Mouse (Mus musculus) hindbrain, embryonic 14.5 days (tissue): ENCODE measurements around the gene Srgn. TPM values are rescaled to one million over a fixed set of nuclear protein-coding genes. Genes with fewer than 3 reads are reported as not detected.
"Not testable (repeated sequence)": the region's sequence is repeated elsewhere in the genome, so short reads cannot be mapped to it uniquely, and the experiment has no call there.

Experiments
- ATAC-seq: fragments of 200-750 bp; cut with Nextera tagmentation; 2 replicates; pipeline ENCODE4 v1.8.0; 2017; ENCODE audit warnings: moderate number of reproducible peaks, mild to moderate bottlenecking, moderate TSS enrichment, moderate library complexity; ENCODE audit not compliant: low FRiP score
- DNase-seq: peaks from one replicate; pipeline ENCODE4 v3.0.0-alpha.2; 2015; ENCODE audit warnings: low spot score
- H3K27ac ChIP-seq: fragments of 300-500 bp; sonication (generic); 2 replicates; pipeline ENCODE4 v1.5.1; 2014; ENCODE audit warnings: mild to moderate bottlenecking, moderate library complexity
- H3K27me3 ChIP-seq: fragments of 300-500 bp; sonication (generic); 2 replicates; pipeline ENCODE4 v1.6.1; 2014; ENCODE audit warnings: mild to moderate bottlenecking, low read length, mixed read lengths; ENCODE audit not compliant: control insufficient read depth, insufficient read depth
- H3K36me3 ChIP-seq: fragments of 300-500 bp; sonication (generic); replicated peaks from 2 replicates; pipeline ENCODE4 v1.6.1; 2014; ENCODE audit not compliant: control insufficient read depth, insufficient read depth
- H3K4me1 ChIP-seq: fragments of 300-500 bp; sonication (generic); replicated peaks from 2 replicates; pipeline ENCODE4 v1.6.1; 2014; ENCODE audit warnings: antibody characterized with exemption, low read length, mixed read lengths; ENCODE audit not compliant: control insufficient read depth, insufficient read depth
- H3K4me2 ChIP-seq: fragments of 300-500 bp; sonication (generic); replicated peaks from 2 replicates; pipeline ENCODE4 v1.6.1; 2014; ENCODE audit warnings: mild to moderate bottlenecking, moderate library complexity
- H3K4me3 ChIP-seq: fragments of 300-500 bp; sonication (generic); replicated peaks from 2 replicates; pipeline ENCODE4 v1.5.1; 2014; ENCODE audit warnings: mild to moderate bottlenecking, low read length
- H3K9ac ChIP-seq: fragments of 300-500 bp; sonication (generic); 2 replicates; pipeline ENCODE4 v1.6.1; 2014
- H3K9me3 ChIP-seq: fragments of 300-500 bp; sonication (generic); 2 replicates; pipeline ENCODE4 v1.6.1; 2016; ENCODE audit warnings: low read length; ENCODE audit not compliant: control insufficient read depth
- WGBS: fragments of 180-500 bp; shearing (Covaris S2); extraction: QIAGEN DNeasy Blood & Tissue Kit; methylation state at CpG from one replicate; pipeline ENCODE4 v1.1.7; 2014; 5-methylcytosine and 5-hydroxymethylcytosine counted together
- polyA plus RNA-seq: library from polyadenylated mRNA; unstranded; fragments of >200 nt; fragmentation: Nextera tagmentation; extraction: Ambion mirVana; gene quantifications from 2 replicates; pipeline ENCODE4 v1.2.1, GENCODE M21; 2014

Srgn gene
- polyA plus RNA-seq, 1 experiment from 2014 or later, result 11.5 TPM

DNA sequence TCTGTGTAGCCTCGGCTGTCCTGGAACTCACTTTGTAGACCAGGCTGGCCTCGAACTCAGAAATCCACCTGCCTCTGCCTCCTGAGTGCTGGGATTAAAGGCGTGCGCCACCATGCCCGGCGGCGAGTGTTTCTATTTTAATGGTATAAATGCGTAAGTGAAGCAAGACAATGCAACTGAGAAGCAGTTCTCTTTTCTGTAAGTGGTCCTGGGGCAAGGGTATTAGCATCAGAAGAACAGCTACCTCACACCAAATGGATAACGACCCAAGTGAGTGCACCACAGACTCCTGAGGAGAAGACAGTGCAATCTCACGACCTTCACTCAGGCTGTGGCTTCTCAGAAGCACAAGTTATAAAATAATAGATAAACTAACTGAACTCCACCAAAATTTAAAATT, 52.3 kb downstream of the Srgn start:
- Histone ChIP-seq H3K4me2 (no peak overlapping the region), H3K4me1 (no peaks in the 10 kb centered on the region; the same call in 1 of the 2 replicates), H3K36me3 (peaks cover 10% of the 10 kb centered on the region), H3K9ac (no peak overlapping the region), H3K27ac (no peak overlapping the region), H3K27me3 (no peaks in the 10 kb centered on the region), H3K9me3 (no peaks in the 10 kb centered on the region), H3K4me3 (no peak overlapping the region)
- DNase-seq (no peak), ATAC-seq (no peak)
- WGBS, result 95% methylated on average over 10 of the region's 10 CpGs

- DNase-seq (no peak), ATAC-seq (no peak)
- Histone ChIP-seq H3K4me1 (no peaks in the 10 kb centered on the region; the same call in 1 of the 2 replicates), H3K4me3 (no peak overlapping the region), H3K4me2 (no peak overlapping the region), H3K9ac (no peak overlapping the region), H3K27ac (no peak overlapping the region), H3K9me3 (no peaks in the 10 kb centered on the region), H3K36me3 (peaks cover 28% of the 10 kb centered on the region; the same call in 1 of the 2 replicates), H3K27me3 (no peaks in the 10 kb centered on the region)
- 54% methylated on average over 5 of the region's 5 CpGs for WGBS
Measured at GRCm38 (mm10) chr10:62471105-62471504, 56.1 kb downstream of the Srgn start.

GRCm38 (mm10) chr10:62469736-62470135, 57.5 kb downstream of the Srgn start:
- H3K4me2 ChIP-seq, result no peak overlapping the region
- no peak overlapping the region for H3K9ac ChIP-seq
- no peak overlapping the region for H3K4me3 ChIP-seq
- no peaks in the 10 kb centered on the region for H3K9me3 ChIP-seq
- no peaks in the 10 kb centered on the region for H3K27me3 ChIP-seq
- 96% methylated on average over 4 of the region's 4 CpGs for WGBS
- ATAC-seq (no peak), DNase-seq (no peak)
- peaks cover 26% of the 10 kb centered on the region; the same call in 1 of the 2 replicates for H3K36me3 ChIP-seq
- H3K27ac ChIP-seq, result no peak overlapping the region
- H3K4me1 ChIP-seq, result no peaks in the 10 kb centered on the region; the same call in 1 of the 2 replicates

- H3K4me1 ChIP-seq, result no peaks in the 10 kb centered on the region
- no peak overlapping the region for H3K27ac ChIP-seq
- H3K9me3 ChIP-seq, result no peaks in the 10 kb centered on the region
- no peak overlapping the region for H3K4me3 ChIP-seq
- H3K27me3 ChIP-seq, result no peaks in the 10 kb centered on the region
- no peak overlapping the region for H3K4me2 ChIP-seq
- no peak for ATAC-seq
- no peak overlapping the region for H3K9ac ChIP-seq
- H3K36me3 ChIP-seq, result peaks cover 56% of the 10 kb centered on the region
- no peak for DNase-seq
Measured at GRCm38 (mm10) chr10:62461321-62461720, 65.9 kb downstream of the Srgn start.

- not testable (repeated sequence) for H3K27me3 ChIP-seq, H3K27ac ChIP-seq, H3K4me3 ChIP-seq, H3K4me2 ChIP-seq, ATAC-seq, DNase-seq, H3K9ac ChIP-seq, H3K9me3 ChIP-seq
- WGBS, result 75% methylated on average over 11 of the region's 11 CpGs
- H3K36me3 ChIP-seq, result peaks cover 36% of the 10 kb centered on the region
- H3K4me1 ChIP-seq, result peaks cover 18% of the 10 kb centered on the region
Measured at GRCm38 (mm10) chr10:62452001-62452400, 75.2 kb downstream of the Srgn start.

GRCm38 (mm10) chr10:62450280-62450640, 77.0 kb downstream of the Srgn start:
- Histone ChIP-seq H3K27ac (peak overlapping the region; percentile 87), H3K27me3 (no peaks in the 10 kb centered on the region), H3K9me3 (no peaks in the 10 kb centered on the region), H3K36me3 (peaks cover 37% of the 10 kb centered on the region), H3K4me3 (peak overlapping the region; percentile 85), H3K4me2 (peak overlapping the region; percentile 69), H3K4me1 (peaks cover 18% of the 10 kb centered on the region), H3K9ac (peak overlapping the region; percentile 92)
- DNase-seq, result no peak
- 41% methylated on average over 18 of the region's 18 CpGs for WGBS
- ATAC-seq, result no peak

DNA sequence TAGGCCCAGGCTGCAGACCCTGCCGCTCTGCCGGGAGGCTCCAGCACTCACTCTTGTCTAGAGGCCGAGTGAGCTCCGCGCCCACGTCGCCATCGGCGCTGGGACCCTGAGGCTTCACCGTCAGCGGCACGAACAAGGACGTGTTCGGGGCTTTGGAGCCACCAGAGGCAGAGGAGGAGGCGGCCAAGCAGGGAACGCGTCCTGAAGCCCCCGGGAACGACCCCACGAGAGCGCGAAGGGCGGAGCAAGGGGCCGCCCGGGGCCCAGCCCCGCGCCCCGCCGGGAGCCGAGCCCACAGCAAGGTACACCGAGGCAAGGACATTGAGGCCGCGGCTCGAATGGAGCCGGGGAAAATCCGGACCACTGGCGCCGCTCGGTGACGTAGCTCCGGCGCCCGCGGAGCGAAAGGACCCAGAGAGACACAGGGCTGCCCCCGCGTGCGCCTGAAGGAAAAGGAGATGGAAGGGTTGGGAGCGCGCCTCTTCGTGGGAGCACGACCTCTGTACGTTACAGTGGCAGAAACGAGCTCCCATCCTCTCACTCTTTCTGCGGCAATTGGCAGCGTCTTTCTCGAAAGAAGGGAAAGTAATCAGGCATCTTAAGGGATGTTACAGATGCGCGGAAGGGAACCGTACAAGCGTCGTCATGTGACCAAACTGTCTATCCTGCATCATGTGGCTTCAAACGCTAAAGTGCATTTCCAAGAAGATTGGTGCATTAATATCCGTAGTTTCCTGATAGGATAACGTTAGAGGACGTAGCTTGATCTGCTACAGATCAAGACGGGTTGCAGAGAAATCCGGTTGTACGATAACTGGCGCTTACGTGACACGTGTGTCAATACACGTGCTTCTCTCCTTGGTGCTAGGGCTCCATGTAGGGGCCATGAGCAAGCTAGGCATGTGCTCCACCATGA, 77.6 kb downstream of the Srgn start, which contains the start of the genes 4930507D05Rik and Supv3l1:
Gene 4930507D05Rik (plus strand): TSS at position 126 of the 916 bp plus-strand sequence.
Gene Supv3l1 (minus strand): TSS at position 375 of the 916 bp plus-strand sequence.
- Histone ChIP-seq H3K36me3 (peaks cover 38% of the 10 kb centered on the region), H3K9ac (peak within 1 kb of the TSS; percentile 92), H3K27ac (peak within 1 kb of the TSS; percentile 87), H3K4me1 (peaks cover 18% of the 10 kb centered on the region), H3K4me2 (peak within 1 kb of the TSS; percentile 69), H3K4me3 (peak within 1 kb of the TSS; percentile 85), H3K9me3 (no peaks in the 10 kb centered on the region), H3K27me3 (no peaks in the 10 kb centered on the region)
- WGBS, result under 1% methylated on average over 73 of the region's 73 CpGs
- DNase-seq (peak; percentile 94), ATAC-seq (peak; percentile 93)

Other genes with a start within 250 kb of the Srgn start
- 89.9 and 105 TPM in 2 replicates for gene Hk1, start 147.5 kb downstream of the Srgn start, polyA plus RNA-seq
- gene Hkdc1, start 105.0 kb downstream of the Srgn start, polyA plus RNA-seq, result 0.34 and 0.59 TPM in 2 replicates
- gene 4930507D05Rik, start 78.0 kb downstream of the Srgn start, polyA plus RNA-seq, result 1.3 and 1.8 TPM in 2 replicates
- 18.8 and 20.5 TPM in 2 replicates for gene Supv3l1, start 77.7 kb downstream of the Srgn start, polyA plus RNA-seq
- gene Vps26a, start 40.6 kb downstream of the Srgn start, polyA plus RNA-seq, result 60.3 and 65.7 TPM in 2 replicates
- 90.4 and 96.8 TPM in 2 replicates for gene Kif1bp, start 51.0 kb upstream of the Srgn start, polyA plus RNA-seq
- 15.9 and 17.8 TPM in 2 replicates for gene Ddx21, start 74.8 kb upstream of the Srgn start, polyA plus RNA-seq
- gene Ddx50, start 123.8 kb upstream of the Srgn start, polyA plus RNA-seq, result 87.5 and 90.1 TPM in 2 replicates
- gene Stox1, start 198.7 kb upstream of the Srgn start, polyA plus RNA-seq, result 4.3 and 5.2 TPM in 2 replicates